16 mouse cellular contexts compared by ENCODE assay signal in the genomic region with DNA sequence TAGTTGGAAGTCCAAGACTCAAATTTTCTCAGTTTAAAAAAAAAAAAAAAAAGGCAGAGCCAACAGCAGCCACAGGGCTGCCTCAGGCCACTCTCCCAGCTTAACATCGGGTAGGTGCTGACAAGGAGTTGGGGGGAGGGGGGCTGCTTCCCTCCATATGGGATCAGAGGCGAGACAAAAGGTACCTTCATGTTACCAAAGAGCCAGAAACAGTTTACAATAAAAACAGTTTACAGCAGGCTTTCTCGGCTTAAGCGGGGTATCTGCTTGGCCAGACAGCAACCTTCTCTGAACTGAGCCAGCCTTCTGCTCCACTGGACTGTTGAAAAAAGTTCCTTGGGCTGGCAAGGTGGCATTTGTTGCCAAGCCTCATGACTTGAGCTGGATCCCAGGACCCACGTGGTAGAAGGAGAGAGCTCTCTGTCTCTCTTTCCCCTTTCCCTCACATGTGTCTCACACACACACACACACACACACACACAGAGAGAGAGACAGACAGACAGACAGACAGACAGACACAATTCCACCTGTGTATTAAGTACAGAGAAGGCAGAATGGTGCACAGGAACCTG.
DNase-seq lines count a peak whose midpoint lies in the region; ATAC-seq lines count a peak whose summit lies in the region.
"Had no signal": no experiment of that assay in that cellular context is flagged by ENCODE, and none has a peak within 500 bp of the region (broad histone marks: within the 10 kb centered on the region; RNA-seq: fewer than 3 reads in every experiment).

No protein-coding gene starts in this region.

- DNase-seq in heart, embryonic 10.5 days (ENCODE audit: low spot score): no peak
- DNase-seq in heart, postnatal 36 days: no peak
- DNase-seq in 3T3-L1 (ENCODE audit: low read depth, low spot score): peak; percentile 30
- peak; percentile 6 for DNase-seq in Muller cell, postnatal 12 days (ENCODE audit: inconsistent ontology term)
- DNase-seq in left cerebral cortex, postnatal 25 days (ENCODE audit: low spot score in 2 of 2): no peak
- no peak for DNase-seq in urinary bladder, postnatal 10 days (ENCODE audit: low spot score)
- DNase-seq: adrenal gland, adult 2 months; cerebellum, postnatal 36 days; heart, postnatal 4 days; kidney, postnatal 25 days; liver; lung, embryonic 14.5 days; thymus, adult 18-20 months had no signal

- H3K36me3 ChIP-seq in heart, embryonic 10.5 days: no peaks in the 10 kb centered on the region
- H3K36me3 ChIP-seq in forebrain, embryonic 16.5 days (ENCODE audit: control insufficient read depth, insufficient read depth): no peaks in the 10 kb centered on the region

- 34% methylated on average over 5 of the region's 5 CpGs for WGBS in heart, embryonic 10.5 days
- WGBS in forebrain, embryonic 16.5 days: 8% methylated on average over 5 of the region's 5 CpGs

- H3K4me3 ChIP-seq in heart, embryonic 10.5 days: no peak overlapping the region
- no peak overlapping the region for H3K4me3 ChIP-seq in forebrain, embryonic 16.5 days (replicated peaks; ENCODE audit: low read length)
- H3K4me3 ChIP-seq: megakaryocyte, embryonic 14.5 days had no signal

- 0 out of 2 replicates have a peak overlapping the region, but pooled peaks have one; percentile 22 for H3K27ac ChIP-seq in heart, embryonic 10.5 days
- H3K27ac ChIP-seq in forebrain, embryonic 16.5 days (ENCODE audit: low read length): peak overlapping the region; percentile 21; the same call in 1 of the 2 replicates

- no peaks in the 10 kb centered on the region for H3K9me3 ChIP-seq in heart, embryonic 10.5 days
- H3K9me3 ChIP-seq in forebrain, embryonic 16.5 days (ENCODE audit: control insufficient read depth, low read length): no peaks in the 10 kb centered on the region

- no peak overlapping the region for H3K4me2 ChIP-seq in forebrain, embryonic 16.5 days (ENCODE audit: low read length)
- H3K4me2 ChIP-seq: lung, embryonic 14.5 days had no signal

- H3K9ac ChIP-seq in forebrain, embryonic 16.5 days (replicated peaks; ENCODE audit: low read depth, low read length): no peak overlapping the region
- H3K9ac ChIP-seq: lung, embryonic 14.5 days had no signal

- H3K4me1 ChIP-seq in heart, embryonic 10.5 days: peaks cover 46% of the 10 kb centered on the region
- H3K4me1 ChIP-seq in forebrain, embryonic 16.5 days (replicated peaks; ENCODE audit: control insufficient read depth, insufficient read depth, low read length): peaks cover 25% of the 10 kb centered on the region
- H3K4me1 ChIP-seq: megakaryocyte, embryonic 14.5 days had no signal

- intact Hi-C loops in heart, postnatal 36 days (cut with DNase I): no loop called here
- intact Hi-C loops in left cerebral cortex, postnatal 25 days (cut with DNase I): no loop called here

- no peaks in the 10 kb centered on the region for H3K27me3 ChIP-seq in heart, embryonic 10.5 days (ENCODE audit: insufficient read depth, poor library complexity, severe bottlenecking)
- no peaks in the 10 kb centered on the region for H3K27me3 ChIP-seq in forebrain, embryonic 16.5 days (replicated peaks; ENCODE audit: control insufficient read depth, insufficient read depth, low read length)
- H3K27me3 ChIP-seq: megakaryocyte, embryonic 14.5 days had no signal

- ATAC-seq in forebrain, embryonic 16.5 days: peak; percentile 46
- ATAC-seq: intestine, embryonic 16.5 days had no signal

Comparison
In these comparisons a context has a peak if more than half of its experiments do, and no peak if none do; other contexts are left out.
1. DNase-seq: peak in 3T3-L1 (single experiment) and Muller cell, postnatal 12 days (single experiment); none in heart, embryonic 10.5 days (single experiment), heart, postnatal 36 days (0 of 2), left cerebral cortex, postnatal 25 days (0 of 2) and urinary bladder, postnatal 10 days (single experiment).